Mouse (Mus musculus): Measurements from ENCODE around the gene Sin3a. TPM values are rescaled to one million over a fixed set of nuclear protein-coding genes. Genes with fewer than 3 reads are reported as not detected.

Sin3a gene
- polyA plus RNA-seq, 1 experiment = 32.3 TPM

DNA sequence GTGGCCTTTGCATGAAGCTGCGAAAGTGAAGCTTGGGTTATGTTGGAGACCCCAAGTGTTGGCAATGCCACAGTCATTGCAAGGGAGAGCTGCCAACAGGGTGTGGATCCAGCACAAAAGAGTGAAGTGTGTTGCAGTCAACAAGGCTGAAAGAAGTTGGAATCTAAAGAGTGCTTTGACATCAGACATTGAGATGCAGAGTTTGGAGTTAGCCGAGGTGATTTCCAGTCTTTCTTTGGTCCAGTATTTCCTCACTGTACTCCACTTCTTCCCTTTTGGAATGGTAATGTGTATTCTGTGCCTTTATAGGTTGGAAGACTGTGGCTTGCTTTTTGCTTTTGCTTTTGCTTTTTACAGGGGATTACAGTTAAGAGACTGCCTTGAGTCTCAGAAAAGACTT, 94.3 kb downstream of the Sin3a start:
- no peak for DNase-seq (ENCODE audit: low spot score)

DNA sequence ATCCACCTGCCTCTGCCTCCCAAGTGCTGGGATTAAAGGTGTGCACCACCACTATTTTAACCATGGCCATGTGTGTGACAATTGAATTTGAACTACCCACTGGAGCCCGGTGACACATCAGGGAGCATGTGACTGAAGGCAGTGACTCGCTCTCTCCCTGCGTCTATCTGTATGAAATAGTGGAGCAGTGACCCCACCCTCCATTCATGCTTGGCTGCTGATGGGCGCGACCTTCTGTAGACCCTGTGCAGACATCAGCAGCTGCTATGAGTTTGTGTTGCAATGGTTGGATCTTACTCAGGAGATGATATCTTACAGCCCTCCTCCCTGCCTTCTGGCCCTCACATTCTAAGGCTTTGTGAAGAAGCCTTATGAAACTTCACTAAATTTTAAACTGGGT, 96.6 kb downstream of the Sin3a start:
- DNase-seq (ENCODE audit: low spot score) = no peak

Other genes starting within 250 kb of the Sin3a start
- 0.96 and 1.1 TPM in 2 replicates for gene Odf3l1, start 207.4 kb upstream of the Sin3a start, polyA plus RNA-seq (2012; rRNA removed)
- gene Cspg4, start 207.0 kb upstream of the Sin3a start, polyA plus RNA-seq (2012; rRNA removed) = 27.7 and 39.1 TPM in 2 replicates
- gene Snx33, start 143.7 kb upstream of the Sin3a start, polyA plus RNA-seq (2012; rRNA removed) = 21.3 and 24.1 TPM in 2 replicates
- gene Imp3, start 134.6 kb upstream of the Sin3a start, polyA plus RNA-seq (2012; rRNA removed) = 121 and 136 TPM in 2 replicates
- 11.3 and 13.0 TPM in 2 replicates for gene Snupn, start 121.2 kb upstream of the Sin3a start, polyA plus RNA-seq (2012; rRNA removed)
- gene Ptpn9, start 77.1 kb upstream of the Sin3a start, polyA plus RNA-seq (2012; rRNA removed) = 26.2 TPM in 2 replicates
- gene Man2c1, start 58.6 kb downstream of the Sin3a start, polyA plus RNA-seq (2012; rRNA removed) = 124 and 135 TPM in 2 replicates
- gene Neil1, start 76.3 kb downstream of the Sin3a start, polyA plus RNA-seq (2012; rRNA removed) = 13.0 and 15.3 TPM in 2 replicates
- 92.3 and 124 TPM in 2 replicates for gene Commd4, start 86.3 kb downstream of the Sin3a start, polyA plus RNA-seq (2012; rRNA removed)
- not detected in 2 replicates for gene Trcg1, start 164.5 kb downstream of the Sin3a start, polyA plus RNA-seq (2012; rRNA removed)
- 4.6 and 10.7 TPM in 2 replicates for gene 1700017B05Rik, start 190.6 kb downstream of the Sin3a start, polyA plus RNA-seq (2012; rRNA removed)

Measured in urinary bladder, adult 2 months (tissue).